Mouse (Mus musculus): Measurements from ENCODE around the gene Tmem121.

DNA sequence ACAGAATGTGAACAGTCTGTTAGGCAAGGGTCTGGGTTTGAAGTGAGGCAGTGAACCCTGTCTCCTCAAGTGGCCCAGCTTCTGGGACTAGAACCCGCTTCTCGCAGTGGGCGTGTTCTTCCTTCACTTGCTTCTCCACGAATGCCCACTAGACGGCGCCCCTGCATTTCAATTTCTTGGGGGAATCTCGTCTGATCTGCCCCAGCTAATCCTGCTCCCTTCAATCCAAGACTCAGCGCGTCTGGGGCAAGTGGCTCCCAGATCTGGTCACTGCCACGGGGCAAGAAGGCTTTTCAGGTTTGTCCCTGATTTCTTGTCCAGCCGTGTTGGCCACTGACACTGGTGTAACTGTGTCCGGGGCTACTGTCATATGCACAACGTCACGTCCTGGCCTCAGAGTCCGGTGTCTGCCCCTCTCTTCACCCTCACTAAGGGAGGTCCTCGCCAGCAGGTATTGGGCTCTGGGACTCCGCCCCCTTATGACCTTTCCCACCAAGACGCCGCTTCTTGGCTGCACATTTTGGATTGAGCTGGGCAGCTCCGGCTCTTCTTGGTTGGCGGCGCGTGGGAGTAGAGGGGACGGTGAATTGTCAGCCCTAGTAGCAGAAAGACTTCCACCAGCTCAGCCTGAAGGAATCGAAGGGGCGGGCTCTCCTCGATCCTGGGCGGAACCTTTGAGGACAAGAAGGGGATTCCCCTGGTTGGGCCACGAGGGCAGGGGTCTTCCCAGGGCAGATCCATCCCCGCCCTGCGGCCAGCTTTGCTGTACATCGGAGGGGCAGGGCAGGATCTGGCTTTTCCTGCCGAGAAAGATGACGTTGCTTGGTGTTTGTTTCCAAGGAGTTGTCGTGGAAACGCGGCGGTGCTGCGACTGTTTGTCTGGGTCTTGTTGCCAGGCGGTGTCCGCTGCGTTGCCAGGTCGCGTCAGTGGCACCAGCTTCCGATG lies 39.3 kb upstream of the Tmem121 start, which contains the start of gene Crip1:
- peak; percentile 81 for TF ChIP-seq CTCF (IDR thresholded peaks at IDR 0.05; ENCODE audit: control insufficient read depth, insufficient read depth, low read length)
- TF ChIP-seq POLR2A (IDR thresholded peaks at IDR 0.05; ENCODE audit: borderline replicate concordance, control insufficient read depth, low read depth, low read length) = no peak
